Mouse (Mus musculus): Measurements from ENCODE around the gene 4921504E06Rik.

4921504E06Rik gene

GRCm38 (mm10) chr2:19511032-19511431 is 42.7 kb downstream of the 4921504E06Rik start:
- DNase-seq (ENCODE audit: low read depth, low spot score), result no peak

- no peak for DNase-seq (ENCODE audit: low read depth, low spot score)
Observed at GRCm38 (mm10) chr2:19505744-19506143, 48.0 kb downstream of the 4921504E06Rik start.

- no peak for DNase-seq (ENCODE audit: low read depth, low spot score)
Observed at GRCm38 (mm10) chr2:19490262-19490661, 63.5 kb downstream of the 4921504E06Rik start.

- no peak for DNase-seq (ENCODE audit: low read depth, low spot score)
Observed at GRCm38 (mm10) chr2:19461940-19462339, 91.8 kb downstream of the 4921504E06Rik start.

- no peak for DNase-seq (ENCODE audit: low read depth, low spot score)
Observed at GRCm38 (mm10) chr2:19458785-19459184, 94.9 kb downstream of the 4921504E06Rik start.

GRCm38 (mm10) chr2:19455857-19456482 is 97.7 kb downstream of the 4921504E06Rik start:
- DNase-seq (ENCODE audit: low read depth, low spot score), result no peak

- DNase-seq (ENCODE audit: low read depth, low spot score), result no peak
Observed at GRCm38 (mm10) chr2:19455228-19455627, 98.5 kb downstream of the 4921504E06Rik start.

- DNase-seq (ENCODE audit: low read depth, low spot score), result no peak
Observed at GRCm38 (mm10) chr2:19452531-19453055, 101.1 kb downstream of the 4921504E06Rik start.

- DNase-seq (ENCODE audit: low read depth, low spot score), result no peak
Observed at GRCm38 (mm10) chr2:19449308-19449707, 104.4 kb downstream of the 4921504E06Rik start.

- DNase-seq (ENCODE audit: low read depth, low spot score), result no peak
Observed at GRCm38 (mm10) chr2:19448042-19448700, 105.5 kb downstream of the 4921504E06Rik start.

- no peak for DNase-seq (ENCODE audit: low read depth, low spot score)
Observed at GRCm38 (mm10) chr2:19446746-19447145, 107.0 kb downstream of the 4921504E06Rik start.

GRCm38 (mm10) chr2:19445871-19446501 is 107.7 kb downstream of the 4921504E06Rik start:
- DNase-seq (ENCODE audit: low read depth, low spot score), result no peak

GRCm38 (mm10) chr2:19444931-19445831 is 108.5 kb downstream of the 4921504E06Rik start, which contains the start of gene Ptf1a:
Gene Ptf1a (plus strand): TSS chr2:19445663.
- DNase-seq (ENCODE audit: low read depth, low spot score), result no peak

GRCm38 (mm10) chr2:19444346-19444745 is 109.4 kb downstream of the 4921504E06Rik start:
- no peak for DNase-seq (ENCODE audit: low read depth, low spot score)

GRCm38 (mm10) chr2:19431614-19432323 is 121.9 kb downstream of the 4921504E06Rik start:
- DNase-seq (ENCODE audit: low read depth, low spot score), result no peak

GRCm38 (mm10) chr2:19431186-19431585 is 122.5 kb downstream of the 4921504E06Rik start:
- DNase-seq (ENCODE audit: low read depth, low spot score), result no peak

GRCm38 (mm10) chr2:19430746-19431145 is 123.0 kb downstream of the 4921504E06Rik start:
- DNase-seq (ENCODE audit: low read depth, low spot score), result no peak

GRCm38 (mm10) chr2:19429691-19430690 is 123.7 kb downstream of the 4921504E06Rik start:
- DNase-seq (ENCODE audit: low read depth, low spot score), result no peak

GRCm38 (mm10) chr2:19429031-19429430 is 124.7 kb downstream of the 4921504E06Rik start:
- no peak for DNase-seq (ENCODE audit: low read depth, low spot score)
